Mouse (Mus musculus): ENCODE measurements around the gene 1700001K19Rik.

GRCm38 (mm10) chr12:110700730-110701129 is 18.3 kb upstream of the 1700001K19Rik start:
- TF ChIP-seq CTCF (conservative IDR thresholded peaks at IDR 0.05; ENCODE audit: low read length) (no peak), POU5F1 (IDR thresholded peaks at IDR 0.05; ENCODE audit: borderline replicate concordance, low read length) (no peak), NANOG (IDR thresholded peaks at IDR 0.05; ENCODE audit: borderline replicate concordance, low read length) (no peak)

All from E14TG2a.4 (cell line).